Mouse (Mus musculus): ENCODE results near the gene Cuzd1.
A peak's percentile ranks its signal among the peaks of the same experiment; 100 is the strongest.

Gene Cuzd1

DNA sequence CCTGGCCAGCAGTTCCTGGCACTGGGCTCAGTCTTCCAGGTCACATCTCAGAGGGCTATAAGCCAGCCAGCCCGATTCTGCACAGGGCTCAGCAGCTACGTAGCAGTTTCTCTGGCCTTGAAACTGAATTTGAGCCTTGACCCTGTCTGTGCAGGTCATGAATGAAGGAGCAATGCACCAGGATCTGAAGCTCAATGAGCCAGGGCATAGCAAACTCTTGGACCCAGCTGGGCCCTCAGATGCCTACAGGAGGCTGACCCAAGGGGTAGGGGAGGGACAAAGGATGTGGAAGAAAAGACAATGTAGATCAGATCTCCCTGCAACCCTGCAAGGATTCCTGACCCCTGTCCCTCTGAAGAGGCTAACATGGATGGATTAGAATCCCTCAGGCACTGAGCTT is at the start of gene Cuzd1:
Gene Cuzd1 (minus strand): TSS at position 101 of the 400 bp plus-strand sequence.
- DNase-seq (ENCODE audit: low spot score in 2 of 2) = no peak

DNA sequence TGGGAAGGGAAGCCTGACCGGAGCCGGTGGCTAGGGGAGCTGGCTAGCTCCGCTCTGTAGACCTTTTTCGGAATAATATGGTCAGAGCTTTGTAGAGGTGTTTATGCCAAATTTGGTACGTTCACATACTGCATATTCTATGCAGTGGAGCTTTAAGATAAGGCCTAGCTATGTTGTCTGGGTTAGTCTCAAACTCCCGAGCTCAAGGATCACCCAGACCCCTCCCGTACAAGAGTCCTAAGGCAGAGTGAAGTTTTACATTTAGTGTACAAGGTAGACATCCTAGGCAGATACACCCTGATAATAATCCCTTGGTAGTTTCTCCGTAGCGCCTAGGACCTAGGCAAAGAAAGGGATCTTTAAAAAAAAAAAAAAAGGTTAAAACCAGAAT is 49.4 kb upstream of the Cuzd1 start:
- no peak for DNase-seq (ENCODE audit: low spot score in 2 of 2)

DNA sequence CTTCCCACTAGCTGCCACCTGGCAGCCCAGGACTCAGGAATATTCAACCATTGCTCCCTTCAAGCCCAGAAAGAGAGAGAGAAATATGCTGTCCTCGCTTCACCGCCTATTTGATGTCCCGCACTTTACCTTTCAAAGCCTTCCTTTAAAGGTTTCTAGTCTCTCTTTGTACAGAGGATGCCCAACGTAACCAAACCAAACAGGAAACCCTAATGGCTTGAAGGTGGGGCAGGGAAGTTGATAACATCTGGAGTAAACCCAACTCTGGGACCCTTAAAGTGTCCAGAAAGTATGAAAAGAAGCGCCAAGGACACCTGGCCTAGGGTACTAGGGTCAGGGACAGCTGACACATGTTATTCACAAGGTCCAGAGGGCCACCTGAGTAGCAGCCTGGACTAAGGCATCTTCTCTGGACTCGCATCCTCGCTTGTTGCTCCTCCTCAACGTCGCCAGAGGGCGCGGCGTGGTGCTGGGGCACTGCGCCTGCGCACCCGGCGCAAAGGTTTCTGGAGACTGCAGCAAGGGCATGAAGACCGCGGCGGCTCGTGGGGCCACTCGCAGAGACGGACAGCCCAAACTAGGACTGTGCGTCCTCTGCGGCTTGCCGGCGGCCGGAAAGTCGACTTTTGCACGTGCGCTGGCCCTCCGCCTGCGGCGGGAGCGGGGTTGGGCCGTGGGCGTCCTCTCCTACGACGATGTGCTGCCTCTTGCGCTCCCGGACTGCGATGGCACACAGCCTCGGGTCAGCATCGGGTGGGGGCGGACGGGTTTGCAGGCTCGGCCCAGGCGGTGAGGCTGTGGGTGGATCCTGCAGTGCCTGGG is 48.8 kb upstream of the Cuzd1 start, which contains the start of gene Pstk:
Gene Pstk (plus strand): TSS at position 494 of the 822 bp plus-strand sequence.
- peak; percentile 67 to 89 for DNase-seq (ENCODE audit: low spot score in 2 of 2)

DNA sequence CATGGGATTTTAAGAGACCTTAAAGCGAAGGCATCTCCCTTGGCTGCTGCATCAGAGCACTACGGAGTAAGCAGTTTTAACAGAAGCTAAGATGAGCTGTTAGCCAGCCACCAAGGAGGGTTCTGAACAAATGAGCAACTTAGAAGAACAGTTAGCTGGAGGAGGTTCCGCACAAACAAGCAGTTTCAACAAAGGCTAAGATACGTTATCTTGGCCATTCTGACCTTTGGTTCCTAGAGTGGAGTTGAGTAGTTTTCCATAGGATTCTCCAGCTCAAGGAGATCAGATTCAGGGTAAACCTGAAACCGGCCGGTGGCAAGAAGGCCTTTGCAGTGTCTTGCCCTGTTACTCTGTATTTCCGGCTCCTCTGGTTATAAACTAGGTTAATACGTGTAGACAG is 42.0 kb upstream of the Cuzd1 start:
- no peak for DNase-seq (ENCODE audit: low spot score in 2 of 2)

DNA sequence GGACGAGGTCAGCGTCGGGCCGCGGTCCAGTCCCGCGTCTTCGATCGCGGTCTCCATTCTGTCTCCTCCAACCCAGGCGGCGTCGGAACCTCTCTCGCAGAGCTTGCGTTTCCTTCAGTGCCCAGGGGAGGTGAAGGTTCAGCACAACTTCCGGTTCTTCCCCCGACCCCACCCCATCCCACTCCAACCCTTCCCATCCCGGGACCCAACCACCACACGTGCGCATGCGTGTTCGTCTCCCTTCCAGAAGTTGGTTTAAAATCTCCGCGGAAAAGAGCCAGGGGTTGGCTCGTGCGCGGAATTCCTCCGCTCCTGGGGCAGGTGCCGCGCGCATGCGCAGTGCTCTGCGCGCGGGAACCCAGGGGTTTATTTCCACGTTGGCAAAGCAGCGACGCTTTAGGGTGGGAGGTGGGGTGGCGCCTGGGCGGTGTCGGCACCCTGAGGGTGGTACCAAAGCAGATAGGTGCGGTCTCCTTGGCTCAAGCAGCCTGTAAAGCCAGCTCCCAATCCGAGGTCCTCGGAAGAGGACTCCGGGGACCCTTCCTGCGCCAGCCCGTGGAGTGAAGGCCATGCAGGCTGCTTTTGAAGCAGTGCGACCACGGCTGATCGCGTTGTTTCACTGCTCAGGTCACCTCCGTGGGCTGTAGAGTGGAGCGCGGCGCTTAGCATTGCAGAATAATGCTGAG is 40.7 kb upstream of the Cuzd1 start, which contains the start of gene 2310057M21Rik:
Gene 2310057M21Rik (minus strand): TSS at position 145 of the 686 bp plus-strand sequence.
- peak; percentile 90 to 95 for DNase-seq (ENCODE audit: low spot score in 2 of 2)

DNA sequence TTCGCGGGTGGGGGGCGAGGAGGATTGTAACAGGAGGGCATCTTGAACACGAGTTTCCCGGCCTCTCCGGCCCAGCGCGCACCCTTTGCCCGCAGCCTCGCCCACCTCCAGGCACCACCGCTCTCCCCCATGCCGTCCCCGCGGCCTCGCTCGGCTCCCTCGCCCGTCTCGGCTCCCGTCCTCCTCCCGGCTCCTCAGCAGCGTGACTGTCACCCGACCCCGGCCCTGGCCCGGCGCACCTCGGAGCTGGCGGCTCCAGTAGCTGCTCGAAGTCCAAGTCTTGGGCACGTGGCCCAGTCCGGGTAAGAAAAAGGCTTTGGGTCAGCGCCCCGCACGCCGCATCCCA is 40.1 kb upstream of the Cuzd1 start:
- DNase-seq (ENCODE audit: low spot score in 2 of 2) = no peak

DNA sequence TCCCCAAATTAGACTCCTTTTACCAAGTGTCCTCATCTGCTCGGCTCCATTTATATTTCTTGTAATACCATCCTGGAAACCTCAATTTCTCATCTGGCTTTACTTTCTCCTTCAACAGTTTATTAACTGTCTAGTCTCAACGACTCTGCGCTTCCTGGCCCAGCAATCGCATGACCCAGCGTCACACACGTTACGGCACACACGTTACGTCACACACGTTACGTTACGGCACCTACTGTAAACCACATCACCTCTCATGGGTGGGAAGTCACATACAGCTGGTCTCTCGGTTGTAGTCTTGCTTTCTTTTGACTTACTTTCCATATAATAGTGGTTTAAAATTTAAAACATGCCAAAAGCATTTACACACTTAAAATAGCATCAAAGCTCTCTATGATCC is 34.0 kb upstream of the Cuzd1 start:
- no peak for DNase-seq (ENCODE audit: low spot score in 2 of 2)

DNA sequence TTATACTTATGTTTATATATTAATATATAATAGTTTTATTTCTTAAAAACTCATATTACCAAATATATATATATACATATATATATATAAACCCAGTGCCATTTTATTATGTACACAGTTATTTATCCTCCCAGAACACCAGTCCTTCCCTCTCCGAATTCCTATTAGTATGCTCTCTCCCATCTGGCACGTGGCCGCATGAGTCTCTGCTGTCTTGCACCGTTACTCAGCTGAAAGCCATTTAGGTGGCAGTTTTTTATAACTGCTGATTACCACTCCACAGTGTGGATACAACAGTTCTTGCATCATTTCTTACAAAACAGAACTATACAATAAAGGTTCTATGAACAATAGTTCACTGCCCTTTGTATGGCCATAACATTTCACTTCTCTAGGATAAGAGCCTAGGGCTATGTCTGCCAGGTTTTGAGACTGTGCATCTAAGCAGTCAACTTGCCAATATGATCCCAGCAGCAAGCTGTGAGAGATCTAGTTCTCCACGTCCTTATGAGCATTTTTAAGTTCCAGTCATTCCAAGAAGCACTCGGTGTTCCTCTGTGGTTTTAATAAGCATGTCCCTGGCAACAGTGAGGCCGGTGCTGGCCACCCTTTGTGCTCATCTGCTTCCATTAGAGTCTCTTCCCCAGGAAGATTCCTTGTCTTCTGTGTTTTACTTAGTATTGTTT is 23.9 kb upstream of the Cuzd1 start:
- no peak for DNase-seq (ENCODE audit: low spot score in 2 of 2)

DNA sequence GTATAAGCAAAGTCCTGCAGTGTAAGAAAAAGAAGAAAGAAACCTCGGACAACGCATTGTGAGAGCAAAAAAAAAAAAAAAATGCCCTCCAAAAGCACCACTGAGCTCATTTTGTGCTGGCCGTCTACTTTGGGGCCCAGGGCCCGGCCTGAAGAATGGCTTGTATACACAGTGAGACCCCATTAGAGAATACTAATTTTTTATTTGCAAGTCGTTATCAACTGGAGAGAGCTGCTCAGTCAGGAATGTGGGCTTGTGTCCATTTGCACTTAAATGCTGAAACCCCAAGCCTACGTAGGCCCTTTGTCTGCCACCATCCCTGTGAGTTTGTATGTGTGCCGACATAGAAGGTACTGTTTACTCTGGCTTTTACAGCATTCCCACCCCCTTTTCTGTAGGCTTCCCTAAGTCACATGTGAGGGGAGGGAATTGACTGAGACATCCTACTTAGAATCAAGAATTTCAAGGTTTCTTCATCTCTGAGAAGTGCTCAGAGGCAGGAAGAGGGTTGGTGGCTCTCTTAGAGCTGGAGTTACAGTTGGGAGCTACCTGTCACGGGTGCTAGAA is 15.5 kb upstream of the Cuzd1 start:
- DNase-seq (ENCODE audit: low spot score in 2 of 2) = no peak

DNA sequence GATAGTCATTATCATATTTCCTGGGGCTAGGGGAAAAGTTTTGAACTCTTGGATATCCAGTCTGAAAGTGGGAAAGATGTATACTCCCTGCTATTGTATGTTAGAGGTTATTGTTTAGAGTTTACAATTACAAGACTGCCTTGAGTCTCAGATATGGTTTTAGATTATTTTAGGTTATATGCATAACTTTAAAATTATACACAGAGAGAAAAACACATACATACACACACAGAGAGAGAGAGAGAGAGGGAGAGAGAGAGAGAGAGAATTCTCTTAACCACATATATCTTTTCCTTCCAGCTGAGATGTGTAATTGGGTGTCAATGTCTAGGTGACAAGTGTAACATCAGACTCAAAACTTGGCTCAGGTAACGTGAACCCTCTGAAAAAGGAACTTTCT is 11.5 kb upstream of the Cuzd1 start, which contains the start of gene Fam24a:
Gene Fam24a (plus strand): TSS at position 301 of the 400 bp plus-strand sequence.
- no peak for DNase-seq (ENCODE audit: low spot score in 2 of 2)

DNA sequence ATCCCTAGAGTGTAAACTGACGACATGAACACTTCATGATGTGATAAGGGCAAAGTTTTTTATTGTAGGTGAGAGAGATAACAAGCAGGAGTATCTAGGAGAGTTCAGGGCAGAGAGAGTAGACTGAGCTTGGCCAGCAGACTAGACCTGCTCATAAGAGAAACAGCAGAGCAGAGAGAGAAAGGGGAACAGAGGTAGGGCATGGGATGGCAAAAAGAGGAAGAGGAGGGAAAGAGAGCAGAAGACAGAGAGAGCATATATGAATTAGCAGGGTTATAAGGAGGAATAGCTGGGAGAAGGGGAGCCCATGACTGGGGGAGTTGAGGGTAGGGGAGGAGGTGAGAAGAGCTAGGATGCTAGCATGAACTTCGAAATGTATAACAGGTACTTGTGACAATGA is 9.6 kb upstream of the Cuzd1 start:
- no peak for DNase-seq (ENCODE audit: low spot score in 2 of 2)

DNA sequence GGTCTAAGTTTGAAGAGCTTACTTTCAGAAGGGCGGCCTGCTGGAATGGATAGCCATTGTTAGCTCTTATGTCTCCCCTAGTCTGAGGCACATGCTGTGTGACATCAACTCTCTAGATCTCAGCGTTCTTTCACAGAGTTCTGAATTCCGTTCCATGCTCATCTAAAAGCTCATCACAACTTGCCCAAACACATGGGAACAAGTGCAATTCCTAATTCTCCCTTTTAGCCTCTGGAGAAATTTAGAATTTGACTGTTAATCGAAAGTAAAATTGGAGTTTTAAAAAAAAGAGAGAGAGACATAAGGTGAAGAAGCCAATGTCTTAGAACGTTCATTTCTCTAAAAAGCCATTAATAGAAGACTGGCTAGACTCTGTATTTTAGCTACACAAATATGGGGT is 7.3 kb upstream of the Cuzd1 start, which contains the start of gene Fam24b:
Gene Fam24b (minus strand): TSS at position 101 of the 400 bp plus-strand sequence.
- no peak for DNase-seq (ENCODE audit: low spot score in 2 of 2)

DNA sequence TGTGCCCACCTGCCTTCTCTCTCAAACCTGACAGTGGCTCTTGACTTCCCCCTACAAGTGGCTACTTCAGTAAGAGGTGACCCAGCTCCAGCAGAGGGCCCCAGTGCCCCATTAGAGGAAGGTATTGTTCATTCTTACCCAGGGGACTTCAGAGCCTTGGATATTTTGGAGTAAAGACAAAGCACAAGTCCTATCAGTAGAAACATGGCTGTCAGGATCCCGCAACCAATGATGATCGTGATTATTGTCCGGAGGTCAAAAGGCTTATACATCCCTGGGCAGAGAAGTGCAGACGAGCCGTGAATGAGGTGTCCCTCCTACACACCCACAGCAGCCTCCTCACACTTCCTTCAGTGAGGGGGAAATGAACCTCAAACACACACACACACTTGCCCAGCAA is 5.0 kb upstream of the Cuzd1 start:
- no peak for DNase-seq (ENCODE audit: low spot score in 2 of 2)

DNA sequence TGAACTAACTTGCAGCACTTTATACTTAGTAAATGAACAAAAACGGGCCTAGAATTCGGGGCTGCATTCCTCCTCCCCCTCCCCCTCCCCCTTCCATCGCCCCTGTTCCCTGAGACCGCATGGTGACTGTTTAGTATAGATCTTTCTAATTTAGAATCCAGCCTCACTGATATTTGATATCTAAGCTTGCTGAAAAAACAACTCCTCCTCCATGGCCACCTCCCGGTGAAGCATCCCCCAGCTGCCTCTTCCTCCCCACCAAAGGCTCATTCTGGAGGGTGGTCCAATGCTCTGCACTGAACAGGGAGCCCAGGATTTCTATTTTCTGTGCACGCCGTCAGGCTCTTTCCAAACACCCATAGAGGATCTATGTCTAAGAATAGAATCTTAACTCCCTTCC is 3.8 kb downstream of the Cuzd1 start:
- DNase-seq (ENCODE audit: low spot score in 2 of 2) = no peak

DNA sequence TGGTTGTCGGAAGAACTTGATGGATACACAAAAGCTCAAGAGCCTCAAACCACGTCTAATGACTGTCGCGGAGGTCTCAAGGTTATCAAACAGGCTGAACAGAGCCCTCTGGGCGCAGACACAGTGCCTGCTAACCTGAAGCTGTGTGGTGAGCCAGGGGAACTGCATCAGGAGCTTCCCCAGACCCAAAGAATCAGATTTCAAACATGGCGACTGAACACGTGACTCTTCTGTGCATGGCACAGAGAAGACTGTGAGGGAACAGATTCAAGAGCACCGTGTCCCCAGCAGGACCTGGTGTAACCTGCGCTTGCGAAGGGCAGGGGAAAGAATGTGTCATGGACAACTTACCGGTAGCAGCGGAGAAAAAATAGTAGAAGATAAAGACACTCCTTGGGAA is 4.5 kb downstream of the Cuzd1 start:
- DNase-seq (ENCODE audit: low spot score in 2 of 2) = no peak

DNA sequence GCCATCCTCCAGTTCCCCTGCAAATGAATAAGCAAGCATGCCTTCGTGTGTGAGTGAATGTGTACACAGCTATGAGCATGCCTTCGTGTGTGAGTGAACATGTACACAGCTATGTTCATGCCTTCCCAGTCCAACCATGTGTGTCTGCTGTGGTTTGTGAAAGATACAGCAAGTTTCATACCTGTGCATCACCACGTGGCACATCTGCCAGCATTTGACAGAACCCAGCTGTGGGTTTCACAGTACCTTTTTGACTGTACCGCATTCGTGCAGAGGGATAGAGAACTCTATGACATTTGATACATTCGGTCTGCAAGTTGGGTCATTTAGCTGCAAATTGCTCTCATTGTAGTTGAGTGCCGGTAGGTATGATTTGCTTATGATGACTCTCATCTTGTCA is 7.6 kb downstream of the Cuzd1 start:
- no peak for DNase-seq (ENCODE audit: low spot score in 2 of 2)

DNA sequence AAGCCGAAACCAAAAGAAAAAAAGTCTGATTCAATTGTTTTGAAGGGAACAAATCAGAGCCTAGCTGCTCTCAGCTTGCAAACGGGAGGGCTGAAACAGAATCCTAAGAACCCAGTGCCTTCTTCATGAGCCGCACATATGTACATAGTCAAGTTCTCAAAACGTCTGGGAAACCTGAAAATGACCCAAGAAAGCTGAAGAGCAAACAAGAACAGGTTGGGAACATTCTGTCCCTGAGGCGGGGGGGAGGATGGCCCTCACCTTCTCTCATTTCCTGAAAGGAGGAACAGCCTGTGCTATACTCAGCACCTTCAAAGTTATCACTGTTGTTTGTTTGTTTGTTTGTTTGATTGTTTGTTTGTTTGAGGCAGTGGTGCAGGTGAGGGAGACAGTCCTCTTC is 15.4 kb downstream of the Cuzd1 start:
- DNase-seq (ENCODE audit: low spot score in 2 of 2) = no peak

DNA sequence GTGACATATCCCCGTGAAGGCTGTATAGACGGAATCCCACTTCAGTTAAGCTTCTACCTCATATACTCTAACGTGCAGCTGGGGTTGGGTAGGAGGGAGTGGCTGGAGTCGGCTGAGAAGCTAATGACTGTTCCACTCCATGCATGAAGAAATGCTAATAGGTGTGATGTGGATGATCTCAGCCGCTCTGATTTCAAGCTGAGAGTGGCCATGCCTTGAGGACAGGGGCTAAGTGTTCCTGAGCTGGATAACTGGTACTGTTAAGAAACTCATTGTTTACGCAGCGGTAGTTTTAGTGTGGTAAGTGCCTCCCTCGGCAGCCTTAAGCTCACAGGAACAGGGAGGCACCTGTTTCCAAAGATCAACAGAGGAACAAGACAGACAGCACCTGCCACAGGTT is 18.8 kb downstream of the Cuzd1 start:
- DNase-seq (ENCODE audit: low spot score in 2 of 2) = no peak

DNA sequence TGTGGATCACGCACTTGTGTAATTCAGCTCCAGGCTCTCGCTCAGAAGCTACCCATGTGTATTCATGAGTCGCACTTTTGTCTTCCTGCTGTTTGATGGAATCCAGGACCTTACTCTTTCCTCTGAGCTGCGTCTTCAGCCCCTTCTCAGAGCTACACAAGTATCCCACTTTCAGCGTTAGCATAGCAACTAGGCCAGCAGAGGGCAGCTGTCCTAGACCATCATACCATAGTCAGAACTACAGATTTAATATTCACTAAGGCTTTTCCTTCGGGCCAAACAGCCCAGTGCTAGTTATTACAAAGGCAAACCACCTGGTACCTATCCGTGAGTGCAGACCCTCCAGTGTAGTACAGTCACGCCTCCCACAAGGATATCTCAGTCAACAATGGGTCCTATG is 24.9 kb downstream of the Cuzd1 start:
- DNase-seq (ENCODE audit: low spot score in 2 of 2) = no peak

DNA sequence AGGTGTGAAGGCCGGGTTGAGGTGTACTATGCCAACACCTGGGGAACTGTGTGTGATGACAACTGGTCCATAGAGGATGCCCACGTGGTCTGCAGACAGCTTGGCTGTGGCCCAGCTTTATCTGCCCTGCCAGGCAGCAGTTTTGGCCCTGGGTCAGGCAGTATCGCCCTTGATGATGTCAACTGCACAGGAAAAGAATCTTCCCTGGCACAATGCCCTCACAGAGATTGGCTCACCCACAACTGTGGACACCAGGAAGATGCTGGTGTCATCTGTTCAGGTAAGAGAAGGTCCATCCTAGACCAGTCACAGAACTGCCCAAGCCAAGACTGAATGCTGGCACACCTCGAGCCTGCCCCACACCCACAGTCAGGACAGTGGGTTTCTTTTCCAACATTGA is 56.2 kb downstream of the Cuzd1 start:
- no peak for DNase-seq (ENCODE audit: low spot score in 2 of 2)

DNA sequence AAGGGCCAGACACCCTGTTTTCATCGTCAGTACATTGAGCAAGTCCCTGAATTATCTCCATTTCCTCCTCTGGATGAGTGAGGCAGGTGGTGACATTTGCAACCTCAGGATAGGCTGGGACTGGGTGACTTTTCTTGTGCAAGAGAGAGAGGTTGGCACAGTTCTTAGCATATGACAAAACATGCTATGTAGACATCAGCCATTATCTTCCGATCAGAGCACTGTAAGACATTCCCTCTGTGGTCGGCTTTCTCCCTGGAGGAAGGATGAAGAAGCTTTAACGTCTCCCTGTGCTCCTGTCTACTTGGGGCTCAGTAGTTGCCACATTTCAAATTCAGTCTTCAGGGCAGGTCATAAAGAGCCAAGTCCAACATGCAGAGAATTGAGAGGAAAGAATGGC is 57.8 kb downstream of the Cuzd1 start:
- no peak for DNase-seq (ENCODE audit: low spot score in 2 of 2)

DNA sequence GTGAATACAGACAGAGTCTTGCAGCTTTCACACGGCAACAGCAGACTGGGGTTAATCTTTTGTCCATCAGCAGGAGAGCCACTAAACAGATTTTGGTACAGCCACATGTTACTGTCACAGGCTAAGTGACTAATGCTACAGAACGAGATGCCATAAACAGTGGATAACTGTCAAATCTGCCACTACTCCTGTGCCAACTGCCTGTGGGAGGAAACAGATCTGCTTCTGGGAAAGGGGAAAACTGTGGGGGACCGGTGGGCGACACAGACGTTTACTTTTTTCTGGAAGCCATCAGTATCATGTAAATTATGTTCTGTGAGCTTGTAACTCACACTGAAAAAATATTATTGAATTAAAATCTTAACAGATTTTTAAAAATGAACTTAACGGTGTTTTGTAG is 61.1 kb downstream of the Cuzd1 start:
- peak in 1 of 2 experiments; percentile 33 for DNase-seq (ENCODE audit: low spot score in 2 of 2)

Measured in left cerebral cortex, adult 9 months (tissue).